Mouse (Mus musculus) liver, adult 2 months (tissue): Measurements from ENCODE around the gene Atp10a. TPM values are rescaled to one million over a fixed set of nuclear protein-coding genes. Genes with fewer than 3 reads are reported as not detected.

Experiments
- DNase-seq: peaks from one replicate; pipeline ENCODE4 v3.0.0-alpha.2; 2011; ENCODE audit warnings: low read depth, low spot score; ENCODE audit errors: extremely low read depth
- H3K27ac ChIP-seq: fragments of 200-500 bp; replicated peaks from 2 replicates; pipeline ENCODE4 v1.5.1; 2012; ENCODE audit warnings: low read depth, mild to moderate bottlenecking, control low read depth, inconsistent platforms, low read length; ENCODE audit not compliant: insufficient read depth
- H3K27me3 ChIP-seq: fragments of 200-500 bp; 2 replicates; pipeline ENCODE4 v1.6.1; 2012; ENCODE audit warnings: mild to moderate bottlenecking, moderate library complexity, low read length, inconsistent platforms; ENCODE audit not compliant: control insufficient read depth, insufficient read depth
- H3K36me3 ChIP-seq: fragments of 200-500 bp; 2 replicates; pipeline ENCODE4 v1.6.1; 2012; ENCODE audit warnings: low read length, inconsistent platforms; ENCODE audit not compliant: control insufficient read depth, insufficient read depth
- H3K4me1 ChIP-seq: fragments of 200-500 bp; 2 replicates; pipeline ENCODE4 v1.6.1; 2011; ENCODE audit warnings: low read length; ENCODE audit not compliant: control insufficient read depth, insufficient read depth
- H3K4me3 ChIP-seq: fragments of 200-500 bp; 2 replicates; pipeline ENCODE4 v1.5.1; 2011; ENCODE audit warnings: low read depth, mild to moderate bottlenecking, control low read depth, low read length, moderate library complexity; ENCODE audit not compliant: insufficient read depth
- H3K79me2 ChIP-seq: fragments of 200-500 bp; 2 replicates; pipeline ENCODE4 v1.6.1; 2012; ENCODE audit warnings: inconsistent platforms, mild to moderate bottlenecking, low read length, moderate library complexity; ENCODE audit not compliant: control insufficient read depth, insufficient read depth
- H3K9ac ChIP-seq: fragments of 200-500 bp; 2 replicates; pipeline ENCODE4 v1.6.1; 2012; ENCODE audit warnings: low read depth, mild to moderate bottlenecking, control low read depth, inconsistent platforms, low read length
- CTCF ChIP-seq: fragments of 200-500 bp; IDR thresholded peaks from 2 replicates; pipeline ENCODE4 v1.5.1; 2011; ENCODE audit warnings: low read depth, low read length, control low read depth
- POLR2A ChIP-seq: fragments of 200-500 bp; IDR thresholded peaks from 2 replicates; pipeline ENCODE4 v1.6.1; 2011; ENCODE audit warnings: low read length, control low read depth; ENCODE audit not compliant: insufficient read depth; ENCODE audit errors: extremely low read depth
- WGBS: fragments of 180-500 bp; shearing (Covaris S2); methylation state at CpG from one replicate; pipeline ENCODE4 v1.1.7; 2018; 5-methylcytosine and 5-hydroxymethylcytosine counted together
- polyA plus RNA-seq: library from polyadenylated mRNA; depleted of rRNA; stranded (reverse); fragments of >200 nt; gene quantifications from 2 replicates; pipeline ENCODE4 v1.2.3, GENCODE M21; 2012
- total RNA-seq: library from RNA; depleted of rRNA; stranded (reverse); fragments of >200 nt; gene quantifications from 2 replicates; pipeline ENCODE4 v1.2.3, GENCODE M21; 2014

Atp10a gene
- total and polyA plus RNA-seq, 2 experiments: 0.35 to 0.46 TPM

GRCm38 (mm10) chr7:58685967-58686366 is 30.0 kb downstream of the Atp10a start:
- no peak for TF ChIP-seq CTCF
- TF ChIP-seq POLR2A: no peak
- WGBS: 76% methylated on average over 1 of the region's 1 CpGs

GRCm38 (mm10) chr7:58686573-58686972 is 30.6 kb downstream of the Atp10a start:
- Histone ChIP-seq H3K4me1 (no peaks in the 10 kb centered on the region), H3K27me3 (no peaks in the 10 kb centered on the region), H3K36me3 (no peaks in the 10 kb centered on the region), H3K79me2 (no peaks in the 10 kb centered on the region), H3K9ac (no peak overlapping the region), H3K27ac (no peak overlapping the region), H3K4me3 (no peak overlapping the region)
- no peak for TF ChIP-seq POLR2A
- TF ChIP-seq CTCF: no peak
- DNase-seq: no peak
- 65% methylated on average over 5 of the region's 5 CpGs for WGBS

More at GRCm38 (mm10) chr7:58685967-58686366, 30.0 kb downstream of the Atp10a start:
- Histone ChIP-seq H3K27ac (no peak overlapping the region), H3K4me1 (no peaks in the 10 kb centered on the region), H3K79me2 (no peaks in the 10 kb centered on the region), H3K27me3 (no peaks in the 10 kb centered on the region), H3K4me3 (no peak overlapping the region), H3K9ac (no peak overlapping the region), H3K36me3 (no peaks in the 10 kb centered on the region)
- no peak for DNase-seq

- no peak for DNase-seq
- TF ChIP-seq POLR2A (no peak), CTCF (no peak)
- Histone ChIP-seq H3K27me3 (no peaks in the 10 kb centered on the region), H3K79me2 (no peaks in the 10 kb centered on the region), H3K9ac (no peak overlapping the region), H3K4me3 (no peak overlapping the region), H3K27ac (no peak overlapping the region), H3K36me3 (no peaks in the 10 kb centered on the region), H3K4me1 (no peaks in the 10 kb centered on the region)
- WGBS: 94% methylated on average over 2 of the region's 2 CpGs
Observed at GRCm38 (mm10) chr7:58686997-58687396, 31.0 kb downstream of the Atp10a start.

GRCm38 (mm10) chr7:58690069-58690923 is 34.3 kb downstream of the Atp10a start:
- H3K4me3 ChIP-seq: no peak overlapping the region
- DNase-seq: no peak
- H3K9ac ChIP-seq: no peak overlapping the region
- TF ChIP-seq CTCF: no peak
- TF ChIP-seq POLR2A: no peak
- WGBS: 79% methylated on average over 6 of the region's 6 CpGs
- no peaks in the 10 kb centered on the region for H3K4me1 ChIP-seq
- H3K36me3 ChIP-seq: no peaks in the 10 kb centered on the region
- no peak overlapping the region for H3K27ac ChIP-seq
- H3K79me2 ChIP-seq: no peaks in the 10 kb centered on the region
- no peaks in the 10 kb centered on the region for H3K27me3 ChIP-seq

- no peak for DNase-seq
- Histone ChIP-seq H3K36me3 (no peaks in the 10 kb centered on the region), H3K79me2 (no peaks in the 10 kb centered on the region), H3K4me3 (no peak overlapping the region), H3K27me3 (no peaks in the 10 kb centered on the region), H3K9ac (no peak overlapping the region), H3K4me1 (no peaks in the 10 kb centered on the region), H3K27ac (no peak overlapping the region)
- TF ChIP-seq POLR2A (no peak), CTCF (no peak)
- WGBS: 72% methylated on average over 6 of the region's 6 CpGs
Observed at GRCm38 (mm10) chr7:58690997-58691596, 35.1 kb downstream of the Atp10a start.

- Histone ChIP-seq H3K79me2 (no peaks in the 10 kb centered on the region), H3K9ac (no peak overlapping the region), H3K4me1 (no peaks in the 10 kb centered on the region), H3K27me3 (no peaks in the 10 kb centered on the region), H3K36me3 (no peaks in the 10 kb centered on the region), H3K4me3 (no peak overlapping the region), H3K27ac (no peak overlapping the region)
- no peak for DNase-seq
- WGBS: 80% methylated on average over 2 of the region's 2 CpGs
- TF ChIP-seq CTCF (no peak), POLR2A (no peak)
Observed at GRCm38 (mm10) chr7:58692704-58693103, 36.7 kb downstream of the Atp10a start.
